Mouse (Mus musculus): ENCODE data around the gene Kank1.

DNA sequence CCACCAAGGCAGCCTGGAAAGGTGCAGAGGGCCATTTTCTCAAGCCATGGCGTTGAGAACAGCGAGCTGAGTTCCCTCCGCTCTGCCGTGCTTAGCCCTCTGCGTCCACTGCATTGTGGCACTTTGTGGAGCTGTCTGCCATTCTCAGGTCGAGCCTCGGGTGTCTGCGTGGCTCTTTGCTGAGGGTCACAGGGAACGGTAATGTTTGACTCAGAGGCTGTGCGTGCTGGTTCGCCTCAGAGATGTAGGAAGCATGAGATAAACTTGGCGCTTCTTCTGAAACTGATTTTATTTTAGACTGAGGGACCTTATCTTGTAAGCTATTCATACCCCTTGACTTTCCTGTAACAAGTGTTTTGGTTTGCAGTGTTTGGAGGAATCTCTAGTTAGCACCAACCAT lies 72.0 kb downstream of the Kank1 start:
- TF ChIP-seq CTCF (IDR thresholded peaks at IDR 0.05; ENCODE audit: borderline replicate concordance, extremely low read depth, insufficient read depth, insufficient read length) (no peak), POLR2A (IDR thresholded peaks at IDR 0.05; ENCODE audit: borderline replicate concordance, extremely low read depth, insufficient read depth, insufficient read length, poor library complexity, severe bottlenecking) (no peak)

Measured in brain, embryonic 14.5 days (tissue).